Mouse (Mus musculus) MEL (cell line): ENCODE results near the gene Rnase12. TPM values are rescaled to one million over a fixed set of nuclear protein-coding genes. Genes with fewer than 3 reads are reported as not detected.

Experiments
- DNase-seq: peaks from one replicate; pipeline ENCODE4 v3.0.0; 2011; ENCODE audit warnings: low read depth, low spot score
- H3K27ac ChIP-seq: 2 replicates; pipeline ENCODE4 v1.5.1; 2012; ENCODE audit warnings: low read depth, mild to moderate bottlenecking, control low read depth, low read length, moderate library complexity; ENCODE audit not compliant: control insufficient read depth
- H3K27me3 ChIP-seq, 2 experiments: fragments of 150-350 bp in 1 of 2; sonication (generic) in 1 of 2; 2 replicates each; pipeline ENCODE4 v1.6.1; 2012; ENCODE audit warnings: low read length in 2 of 2, mild to moderate bottlenecking in 2 of 2, improper control_type of control experiment in 1 of 2, moderate library complexity in 1 of 2; ENCODE audit not compliant: insufficient read depth in 2 of 2, control insufficient read depth in 1 of 2
- H3K36me3 ChIP-seq, 2 experiments: 2 replicates each; pipeline ENCODE4 v1.6.1; 2012 to 2014; ENCODE audit warnings: low read length in 2 of 2, improper control_type of control experiment in 1 of 2, inconsistent platforms in 1 of 2, mild to moderate bottlenecking in 1 of 2; ENCODE audit not compliant: insufficient read depth in 2 of 2, control insufficient read depth in 1 of 2
- H3K4me1 ChIP-seq, 2 experiments: fragments of 150-350 bp in 1 of 2; sonication (generic) in 1 of 2; 2 replicates each; pipeline ENCODE4 v1.6.1; 2012; ENCODE audit warnings: low read length in 2 of 2, improper control_type of control experiment in 1 of 2, mild to moderate bottlenecking in 1 of 2; ENCODE audit not compliant: insufficient read depth in 2 of 2, control insufficient read depth in 1 of 2
- H3K4me3 ChIP-seq, 2 experiments: fragments of 150-350 bp in 1 of 2; sonication (generic) in 1 of 2; 2 replicates each; pipeline ENCODE4 v1.5.1; 2012; ENCODE audit warnings: low read depth in 2 of 2, low read length in 2 of 2, mild to moderate bottlenecking in 2 of 2, moderate library complexity in 2 of 2, control low read depth in 1 of 2, improper control_type of control experiment in 1 of 2; ENCODE audit not compliant: control insufficient read depth in 1 of 2, insufficient read depth in 1 of 2
- H3K79me2 ChIP-seq: 2 replicates; pipeline ENCODE4 v1.6.1; 2012; ENCODE audit warnings: mild to moderate bottlenecking, low read length, moderate library complexity; ENCODE audit not compliant: control insufficient read depth, poor library complexity, insufficient read depth
- H3K9ac ChIP-seq: 2 replicates; pipeline ENCODE4 v1.6.1; 2012; ENCODE audit warnings: low read depth, mild to moderate bottlenecking, control low read depth, low read length, moderate library complexity; ENCODE audit not compliant: control insufficient read depth, poor library complexity, severe bottlenecking
- H3K9me3 ChIP-seq: fragments of 150-350 bp; sonication (generic); replicated peaks from 2 replicates; pipeline ENCODE4 v1.6.1; 2012; ENCODE audit warnings: mild to moderate bottlenecking, low read length, improper control_type of control experiment, moderate library complexity; ENCODE audit not compliant: insufficient read depth
- E2F4 ChIP-seq: IDR thresholded peaks from 2 replicates; pipeline ENCODE4 v1.6.1; 2011; ENCODE audit warnings: low read depth, low read length, improper control_type of control experiment, borderline replicate concordance
- ETS1 ChIP-seq: IDR thresholded peaks from 2 replicates; pipeline ENCODE4 v1.6.1; 2012; ENCODE audit warnings: low read depth, mild to moderate bottlenecking, inconsistent platforms, low read length, improper control_type of control experiment, moderate library complexity
- HCFC1 ChIP-seq: IDR thresholded peaks from 2 replicates; pipeline ENCODE4 v1.6.1; 2012; ENCODE audit warnings: low read depth, mild to moderate bottlenecking, inconsistent platforms, low read length, improper control_type of control experiment, moderate library complexity
- KAT2A ChIP-seq: conservative IDR thresholded peaks from 2 replicates; pipeline ENCODE4 v1.6.1; 2012; ENCODE audit warnings: low read depth, low read length, improper control_type of control experiment, inconsistent platforms
- MEF2A ChIP-seq: IDR thresholded peaks from 2 replicates; pipeline ENCODE4 v1.6.1; 2014; ENCODE audit warnings: low read depth, mild to moderate bottlenecking, inconsistent platforms, low read length, improper control_type of control experiment; ENCODE audit not compliant: poor library complexity, insufficient replicate concordance, severe bottlenecking; ENCODE audit errors: extremely low read depth
- MXI1 ChIP-seq: IDR thresholded peaks from 2 replicates; pipeline ENCODE4 v1.6.1; 2011; ENCODE audit warnings: mild to moderate bottlenecking, low read depth, low read length, improper control_type of control experiment
- MYB ChIP-seq: IDR thresholded peaks from 2 replicates; pipeline ENCODE4 v1.6.1; 2011; ENCODE audit warnings: mild to moderate bottlenecking, low read depth, low read length, improper control_type of control experiment
- MYC ChIP-seq: IDR thresholded peaks from 2 replicates; pipeline ENCODE4 v1.6.1; 2011; ENCODE audit warnings: low read depth, mild to moderate bottlenecking, low read length, improper control_type of control experiment, moderate library complexity
- NRF1 ChIP-seq: IDR thresholded peaks from 2 replicates; pipeline ENCODE4 v1.6.1; 2014; ENCODE audit warnings: low read depth, mild to moderate bottlenecking, inconsistent platforms, low read length, improper control_type of control experiment, moderate library complexity; ENCODE audit not compliant: poor library complexity, insufficient read depth, severe bottlenecking
- POLR2AphosphoS5 ChIP-seq: IDR thresholded peaks from 2 replicates; pipeline ENCODE4 v1.6.1; 2012; ENCODE audit warnings: low read depth, borderline replicate concordance, mild to moderate bottlenecking, inconsistent platforms, low read length, moderate library complexity, mixed read lengths
- TBP ChIP-seq: IDR thresholded peaks from 2 replicates; pipeline ENCODE4 v1.8.0; 2011; ENCODE audit warnings: low read depth, low read length, improper control_type of control experiment
- TCF12 ChIP-seq: IDR thresholded peaks from 2 replicates; pipeline ENCODE4 v1.6.1; 2014; ENCODE audit warnings: low read depth, mild to moderate bottlenecking, inconsistent platforms, low read length, improper control_type of control experiment, moderate library complexity
- UBTF ChIP-seq: IDR thresholded peaks from 2 replicates; pipeline ENCODE4 v1.6.1; 2012; ENCODE audit warnings: low read depth, mild to moderate bottlenecking, inconsistent platforms, low read length, improper control_type of control experiment, moderate library complexity, borderline replicate concordance; ENCODE audit not compliant: insufficient read depth
- USF2 ChIP-seq, 2 experiments: IDR thresholded peaks; 2 replicates each; pipeline ENCODE4 v1.6.1; 2011 to 2012; ENCODE audit warnings: improper control_type of control experiment in 2 of 2, low read length in 2 of 2, borderline replicate concordance in 1 of 2, inconsistent platforms in 1 of 2, low read depth in 1 of 2, mild to moderate bottlenecking in 1 of 2; ENCODE audit not compliant: insufficient read depth in 1 of 2
- ZKSCAN1 ChIP-seq: IDR thresholded peaks from 2 replicates; pipeline ENCODE4 v1.6.1; 2012; ENCODE audit warnings: low read depth, mild to moderate bottlenecking, inconsistent platforms, low read length, improper control_type of control experiment, moderate library complexity
- ZMIZ1 ChIP-seq: IDR thresholded peaks from 2 replicates; pipeline ENCODE4 v1.6.1; 2012; ENCODE audit warnings: low read depth, mild to moderate bottlenecking, inconsistent platforms, low read length, improper control_type of control experiment, moderate library complexity
- polyA plus RNA-seq, 2 experiments: library from polyadenylated mRNA; stranded (reverse) in 1 of 2; unstranded in 1 of 2; fragments of >175 nt in 1 of 2; fragments of >200 nt in 1 of 2; gene quantifications; 2 replicates each; pipeline versions ENCODE4 v1.2.1 to v1.2.4; 2012; ENCODE audit warnings: low replicate concordance in 2 of 2, low read depth in 1 of 2; ENCODE audit not compliant: insufficient read length in 2 of 2, insufficient read depth in 1 of 2, missing spikeins in 1 of 2
- total RNA-seq: library from RNA; depleted of rRNA; stranded (reverse); fragments of 300-350 nt; gene quantifications from 2 replicates; pipeline ENCODE4 v1.2.3, GENCODE M21; 2012

The Rnase12 gene
- total and polyA plus RNA-seq, 3 experiments = not detected

DNA sequence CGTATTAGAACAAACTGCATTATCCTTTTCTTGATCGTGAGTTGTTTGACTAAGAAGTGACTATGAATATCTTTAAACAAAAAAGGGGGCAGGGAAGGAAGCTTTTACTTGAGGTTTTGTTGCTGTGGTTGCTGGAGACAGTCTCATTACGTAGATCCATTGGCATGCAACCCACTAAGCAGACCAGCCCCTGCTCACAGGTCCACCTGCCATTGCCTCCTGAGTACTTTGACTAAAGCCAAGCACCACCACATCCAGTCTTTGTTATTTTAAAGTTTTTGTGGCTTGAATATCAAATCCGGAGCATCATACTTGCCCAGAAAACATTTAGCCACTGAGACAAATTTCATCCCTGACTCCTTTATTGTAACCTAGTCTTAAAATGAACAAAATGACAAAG lies 21.2 kb downstream of the Rnase12 start:
- Histone ChIP-seq H3K27ac (no peak overlapping the region), H3K27me3 (peaks cover 0 to 2% of the 10 kb centered on the region in 2 experiments), H3K9ac (no peak overlapping the region), H3K79me2 (no peaks in the 10 kb centered on the region), H3K4me3 (no peak overlapping the region), H3K4me1 (no peaks in the 10 kb centered on the region), H3K36me3 (no peaks in the 10 kb centered on the region), H3K9me3 (no peaks in the 10 kb centered on the region)
- no peak for TF ChIP-seq ZMIZ1
- no peak for TF ChIP-seq ETS1
- TF ChIP-seq UBTF = no peak
- no peak for TF ChIP-seq USF2 (IDR thresholded peaks at IDR 0.05; ENCODE audit: borderline replicate concordance in 1 of 2, insufficient read depth in 1 of 2, low read depth in 1 of 2, low read length in 2 of 2)
- TF ChIP-seq POLR2AphosphoS5 = no peak
- no peak for DNase-seq

DNA sequence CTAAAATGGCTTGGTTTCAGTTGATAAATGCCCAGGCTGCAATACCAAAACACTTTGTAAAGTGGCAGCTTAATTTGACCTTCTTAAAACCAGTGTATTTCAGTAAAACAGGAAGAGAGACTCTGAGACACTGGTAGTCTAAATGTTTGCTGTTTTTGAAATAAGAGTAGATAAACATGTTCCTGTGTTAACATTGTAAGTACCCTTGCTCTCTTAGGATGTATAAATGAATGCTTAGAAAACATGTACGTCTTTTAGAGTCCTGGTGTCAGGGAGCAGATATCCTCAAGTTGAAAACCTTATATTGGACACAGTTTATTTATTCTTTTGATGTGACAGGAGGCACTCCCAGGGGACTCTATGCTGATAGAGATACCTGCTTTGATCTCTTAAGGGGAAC lies 22.3 kb downstream of the Rnase12 start:
- H3K4me3 ChIP-seq = no peak overlapping the region
- TF ChIP-seq MYB = no peak
- TF ChIP-seq NRF1 = no peak
- no peak for TF ChIP-seq E2F4
- TF ChIP-seq MEF2A = no peak
- no peak for TF ChIP-seq HCFC1
- no peak for TF ChIP-seq MYC
- TF ChIP-seq TBP = no peak
- no peak for TF ChIP-seq KAT2A
- TF ChIP-seq TCF12 = no peak
- TF ChIP-seq MXI1 = no peak
- TF ChIP-seq ZKSCAN1 = no peak
- DNase-seq = no peak

More for the DNA sequence above, 22.3 kb downstream of the Rnase12 start:
- peaks cover 2 to 9% of the 10 kb centered on the region in 2 experiments for H3K27me3 ChIP-seq
- no peaks in the 10 kb centered on the region for H3K36me3 ChIP-seq
- no peaks in the 10 kb centered on the region for H3K79me2 ChIP-seq
- no peak overlapping the region for H3K9ac ChIP-seq
- no peak overlapping the region for H3K27ac ChIP-seq
- H3K9me3 ChIP-seq = no peaks in the 10 kb centered on the region
- no peaks in the 10 kb centered on the region for H3K4me1 ChIP-seq
